Mouse (Mus musculus): Measurements from ENCODE around the gene Pde4d. TPM values are rescaled to one million over a fixed set of nuclear protein-coding genes. Genes with fewer than 3 reads are reported as not detected.

The Pde4d gene
- polyA plus RNA-seq, 1 experiment from 2014 or later, result 13.0 TPM

DNA sequence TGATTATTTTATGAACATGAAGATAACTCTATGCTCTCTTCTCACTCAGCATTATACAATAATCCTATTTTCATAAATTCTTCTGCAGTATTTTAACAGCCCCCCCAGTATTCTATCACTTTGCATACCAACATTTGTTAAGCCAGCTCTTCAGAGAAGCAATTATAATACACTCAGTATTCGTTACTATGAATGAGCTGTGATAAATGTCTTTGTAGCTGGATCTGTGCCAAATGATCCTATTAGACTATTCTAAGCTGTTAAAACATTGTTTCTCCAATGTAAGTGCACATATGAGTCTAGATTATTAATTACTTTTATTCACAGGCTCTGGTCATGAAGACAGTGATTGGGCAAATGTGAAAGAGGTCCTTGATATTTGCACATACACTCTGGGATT, 575.0 kb downstream of the Pde4d start:
- no peaks in the 10 kb centered on the region for H3K36me3 ChIP-seq (ENCODE audit: control insufficient read depth, insufficient read depth, low read length)
- H3K9ac ChIP-seq (ENCODE audit: low read length), result no peak overlapping the region
- H3K27ac ChIP-seq (replicated peaks), result no peak overlapping the region
- H3K9me3 ChIP-seq (ENCODE audit: control insufficient read depth, low read length), result no peaks in the 10 kb centered on the region
- ATAC-seq (ENCODE audit: low FRiP score, low TSS enrichment), result no peak
- no peaks in the 10 kb centered on the region for H3K27me3 ChIP-seq (ENCODE audit: control insufficient read depth, insufficient read depth, low read length)
- WGBS, result 15% methylated on average over 1 of the region's 1 CpGs
- DNase-seq (ENCODE audit: low spot score), result no peak
- no peak overlapping the region for H3K4me2 ChIP-seq (replicated peaks; ENCODE audit: low read depth)
- H3K4me1 ChIP-seq (replicated peaks; ENCODE audit: control insufficient read depth, insufficient read depth), result no peaks in the 10 kb centered on the region
- no peak for TF ChIP-seq EP300 (optimal IDR thresholded peaks at IDR 0.05)
- no peak for TF ChIP-seq CTCF (IDR thresholded peaks at IDR 0.05; ENCODE audit: low read depth)
- no peak overlapping the region for H3K4me3 ChIP-seq (ENCODE audit: low read depth, low read length)

DNA sequence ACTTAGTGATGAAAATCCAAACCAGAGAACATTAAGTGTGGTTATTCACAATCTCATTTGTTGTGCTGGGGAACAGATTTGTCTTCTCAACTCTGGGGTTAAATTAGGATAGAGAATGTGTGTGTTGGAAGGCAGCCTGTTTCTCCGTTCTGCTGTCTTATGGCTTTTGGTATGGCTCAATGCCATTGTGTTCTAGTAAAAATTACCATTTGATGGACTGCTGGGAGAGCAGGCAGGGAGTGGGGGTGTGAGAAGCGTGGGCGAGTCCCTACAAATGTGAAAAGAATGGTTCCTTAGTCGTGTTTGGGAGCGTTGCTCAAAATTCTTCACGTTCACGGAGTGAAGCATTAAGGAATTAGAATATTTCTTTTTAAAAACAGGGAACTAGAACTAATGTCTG, 597.4 kb downstream of the Pde4d start:
- Histone ChIP-seq H3K27ac (replicated peaks) (no peak overlapping the region), H3K27me3 (ENCODE audit: control insufficient read depth, insufficient read depth, low read length) (no peaks in the 10 kb centered on the region), H3K4me3 (ENCODE audit: low read depth, low read length) (no peak overlapping the region), H3K4me2 (replicated peaks; ENCODE audit: low read depth) (no peak overlapping the region), H3K4me1 (replicated peaks; ENCODE audit: control insufficient read depth, insufficient read depth) (no peaks in the 10 kb centered on the region), H3K9ac (ENCODE audit: low read length) (no peak overlapping the region), H3K36me3 (ENCODE audit: control insufficient read depth, insufficient read depth, low read length) (no peaks in the 10 kb centered on the region), H3K9me3 (ENCODE audit: control insufficient read depth, low read length) (no peaks in the 10 kb centered on the region)
- no peak for DNase-seq (ENCODE audit: low spot score)
- WGBS, result 45% methylated on average over 7 of the region's 7 CpGs
- no peak for ATAC-seq (ENCODE audit: low FRiP score, low TSS enrichment)
- TF ChIP-seq CTCF (IDR thresholded peaks at IDR 0.05; ENCODE audit: low read depth) (no peak), EP300 (optimal IDR thresholded peaks at IDR 0.05) (no peak)

DNA sequence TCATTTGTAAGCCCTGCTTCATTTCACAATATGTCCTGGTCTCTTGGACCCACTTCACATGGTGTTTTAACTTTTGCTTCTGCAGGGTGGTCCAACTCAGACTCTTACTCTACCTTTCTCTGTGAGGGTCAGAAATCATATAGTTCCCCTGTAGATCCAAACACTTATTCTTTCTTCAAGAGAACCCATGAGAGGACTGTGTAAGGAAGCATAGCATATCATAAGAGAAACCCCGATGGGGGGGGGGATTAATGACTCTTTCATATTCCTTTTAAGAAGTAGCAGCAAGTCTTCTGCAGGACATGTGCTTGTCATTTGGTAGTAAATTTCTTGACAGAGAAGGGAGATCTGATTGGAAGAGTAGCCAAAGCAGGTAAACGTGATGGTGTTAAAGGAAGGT, 603.1 kb downstream of the Pde4d start:
- no peak overlapping the region for H3K9ac ChIP-seq (ENCODE audit: low read length)
- WGBS, result 68% methylated on average over 2 of the region's 2 CpGs

DNA sequence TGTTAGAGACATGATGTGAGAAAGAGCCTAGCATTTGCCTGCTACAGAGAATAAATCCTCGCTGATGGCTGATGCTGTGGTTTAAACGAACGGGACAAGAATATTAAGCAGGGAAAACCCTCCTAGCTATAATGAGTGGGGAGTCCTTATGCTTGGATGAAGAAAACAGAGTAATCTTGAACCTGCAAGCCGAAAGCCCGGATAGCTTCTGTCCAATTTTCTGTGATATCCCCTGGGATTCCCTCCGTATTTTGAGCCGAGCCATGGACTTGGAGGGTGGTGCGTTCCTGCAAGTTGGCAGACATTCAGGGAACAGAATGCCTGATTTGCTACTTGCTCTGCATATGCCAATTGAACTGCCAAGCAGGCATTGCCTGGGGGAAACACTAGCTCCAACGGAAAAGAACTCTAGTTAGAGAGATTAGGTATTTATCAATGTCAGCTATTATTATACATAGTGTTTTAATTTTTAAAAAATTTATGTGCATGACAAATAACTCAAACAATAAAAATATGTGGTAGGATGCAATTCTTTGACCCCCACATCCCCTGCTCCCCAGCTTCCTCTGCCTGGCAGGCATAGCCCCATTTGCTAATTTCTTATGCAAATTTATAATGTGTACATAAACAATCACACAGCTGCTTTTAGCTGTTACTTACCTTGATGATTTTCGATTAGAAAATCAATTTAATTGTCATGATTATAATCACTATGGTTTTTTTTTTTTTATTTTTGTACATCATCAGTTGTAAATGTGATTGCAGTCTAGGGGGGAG, 603.7 kb downstream of the Pde4d start:
- H3K4me3 ChIP-seq (ENCODE audit: low read depth, low read length), result no peak overlapping the region
- H3K27me3 ChIP-seq (ENCODE audit: control insufficient read depth, insufficient read depth, low read length), result no peaks in the 10 kb centered on the region
- no peaks in the 10 kb centered on the region for H3K36me3 ChIP-seq (ENCODE audit: control insufficient read depth, insufficient read depth, low read length)
- H3K9ac ChIP-seq (ENCODE audit: low read length), result no peak overlapping the region
- 61% methylated on average over 10 of the region's 10 CpGs for WGBS
- no peak overlapping the region for H3K27ac ChIP-seq (replicated peaks)
- no peaks in the 10 kb centered on the region for H3K9me3 ChIP-seq (ENCODE audit: control insufficient read depth, low read length)
- H3K4me2 ChIP-seq (replicated peaks; ENCODE audit: low read depth), result no peak overlapping the region
- DNase-seq (ENCODE audit: low spot score) (no peak), ATAC-seq (ENCODE audit: low FRiP score, low TSS enrichment) (no peak)
- H3K4me1 ChIP-seq (replicated peaks; ENCODE audit: control insufficient read depth, insufficient read depth), result no peaks in the 10 kb centered on the region
- TF ChIP-seq CTCF (IDR thresholded peaks at IDR 0.05; ENCODE audit: low read depth) (no peak), EP300 (optimal IDR thresholded peaks at IDR 0.05) (no peak)

More for the DNA sequence above, 603.1 kb downstream of the Pde4d start:
- TF ChIP-seq EP300 (optimal IDR thresholded peaks at IDR 0.05) (no peak), CTCF (IDR thresholded peaks at IDR 0.05; ENCODE audit: low read depth) (no peak)
- no peak for ATAC-seq (ENCODE audit: low FRiP score, low TSS enrichment)
- Histone ChIP-seq H3K27ac (replicated peaks) (no peak overlapping the region), H3K4me3 (ENCODE audit: low read depth, low read length) (no peak overlapping the region), H3K4me2 (replicated peaks; ENCODE audit: low read depth) (no peak overlapping the region), H3K36me3 (ENCODE audit: control insufficient read depth, insufficient read depth, low read length) (no peaks in the 10 kb centered on the region), H3K9me3 (ENCODE audit: control insufficient read depth, low read length) (no peaks in the 10 kb centered on the region), H3K27me3 (ENCODE audit: control insufficient read depth, insufficient read depth, low read length) (no peaks in the 10 kb centered on the region), H3K4me1 (replicated peaks; ENCODE audit: control insufficient read depth, insufficient read depth) (no peaks in the 10 kb centered on the region)
- DNase-seq (ENCODE audit: low spot score), result no peak

DNA sequence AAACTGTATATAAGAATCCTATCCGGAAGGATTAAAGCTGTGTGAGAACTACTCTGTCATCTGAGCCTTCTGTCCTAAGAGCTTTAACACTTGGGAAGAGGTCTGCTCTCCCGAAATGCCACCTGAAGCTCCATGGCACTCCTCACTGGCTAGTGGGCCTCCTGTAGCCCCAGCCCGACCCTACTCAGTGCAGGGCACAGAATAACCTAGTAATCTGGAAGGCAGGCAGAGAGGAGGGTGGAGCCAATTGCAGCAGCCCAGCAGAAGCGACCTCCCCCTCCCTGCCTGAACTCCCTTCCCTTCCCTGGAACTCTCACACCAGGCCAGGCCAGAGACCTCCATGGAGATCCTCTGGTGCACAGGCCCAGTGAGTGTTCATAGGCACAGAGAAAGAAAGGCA, 608.3 kb downstream of the Pde4d start:
- no peak overlapping the region for H3K27ac ChIP-seq (replicated peaks)
- no peaks in the 10 kb centered on the region for H3K36me3 ChIP-seq (ENCODE audit: control insufficient read depth, insufficient read depth, low read length)
- DNase-seq (ENCODE audit: low spot score), result no peak
- H3K4me3 ChIP-seq (ENCODE audit: low read depth, low read length), result no peak overlapping the region
- no peak for TF ChIP-seq CTCF (IDR thresholded peaks at IDR 0.05; ENCODE audit: low read depth)
- TF ChIP-seq EP300 (optimal IDR thresholded peaks at IDR 0.05), result no peak
- no peak overlapping the region for H3K4me2 ChIP-seq (replicated peaks; ENCODE audit: low read depth)
- ATAC-seq (ENCODE audit: low FRiP score, low TSS enrichment), result no peak
- H3K27me3 ChIP-seq (ENCODE audit: control insufficient read depth, insufficient read depth, low read length), result no peaks in the 10 kb centered on the region
- H3K9me3 ChIP-seq (ENCODE audit: control insufficient read depth, low read length), result no peaks in the 10 kb centered on the region
- no peaks in the 10 kb centered on the region for H3K4me1 ChIP-seq (replicated peaks; ENCODE audit: control insufficient read depth, insufficient read depth)
- H3K9ac ChIP-seq (ENCODE audit: low read length), result no peak overlapping the region
- WGBS, result 24% methylated on average over 4 of the region's 4 CpGs

DNA sequence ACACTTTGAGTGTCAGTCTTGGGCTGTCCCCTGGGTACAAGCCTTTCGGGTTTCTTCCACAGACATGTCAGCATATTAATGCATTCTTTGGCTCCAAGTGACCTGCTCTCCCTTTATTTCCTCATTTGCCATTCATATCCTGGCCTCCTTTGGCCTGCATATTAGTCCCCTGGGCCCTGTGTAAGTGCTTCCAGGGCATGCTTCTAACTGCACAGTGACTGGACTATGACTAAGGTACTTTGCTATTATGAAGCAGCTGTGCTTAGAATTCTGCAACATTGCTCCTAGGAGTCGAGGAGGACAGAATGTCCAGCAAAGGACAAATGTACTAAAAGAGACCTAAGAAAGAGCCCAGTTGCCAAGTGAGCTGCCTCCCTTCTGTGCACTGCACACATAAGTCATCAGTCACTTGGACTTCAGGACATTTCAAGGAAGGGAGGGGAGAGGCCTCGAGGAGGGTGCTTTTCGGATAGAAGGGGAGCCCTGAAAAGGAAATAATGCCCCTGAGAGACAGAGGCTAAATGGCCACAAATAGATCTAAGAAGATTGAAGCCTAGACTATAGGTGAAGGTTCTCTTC, 616.9 kb downstream of the Pde4d start:
- DNase-seq (ENCODE audit: low spot score) (no peak), ATAC-seq (ENCODE audit: low FRiP score, low TSS enrichment) (no peak)
- H3K9ac ChIP-seq (ENCODE audit: low read length), result no peak overlapping the region
- H3K4me1 ChIP-seq (replicated peaks; ENCODE audit: control insufficient read depth, insufficient read depth), result no peaks in the 10 kb centered on the region
- 66% methylated on average over 4 of the region's 4 CpGs for WGBS
- H3K36me3 ChIP-seq (ENCODE audit: control insufficient read depth, insufficient read depth, low read length), result no peaks in the 10 kb centered on the region
- H3K4me3 ChIP-seq (ENCODE audit: low read depth, low read length), result no peak overlapping the region
- H3K27me3 ChIP-seq (ENCODE audit: control insufficient read depth, insufficient read depth, low read length), result no peaks in the 10 kb centered on the region
- H3K27ac ChIP-seq (replicated peaks), result no peak overlapping the region
- no peak overlapping the region for H3K4me2 ChIP-seq (replicated peaks; ENCODE audit: low read depth)
- no peak for TF ChIP-seq EP300 (optimal IDR thresholded peaks at IDR 0.05)
- TF ChIP-seq CTCF (IDR thresholded peaks at IDR 0.05; ENCODE audit: low read depth), result no peak
- no peaks in the 10 kb centered on the region for H3K9me3 ChIP-seq (ENCODE audit: control insufficient read depth, low read length)

Data from stomach, postnatal 0 days (tissue).